Mouse (Mus musculus) Patski (cell line): ENCODE data around the gene Stpg2. TPM values are rescaled to one million over a fixed set of nuclear protein-coding genes. Genes with fewer than 3 reads are reported as not detected.
"Not testable (repeated sequence)": the region's sequence is repeated elsewhere in the genome, so short reads cannot be mapped to it uniquely, and the experiment has no call there.

Experiments used
- ATAC-seq: fragments of 100-300 bp; one replicate; pipeline ENCODE4 v1.8.0; 2021
- CTCF ChIA-PET: fragments of 350-600 bp; sonication (Branson Sonifier 250); formaldehyde crosslinking; loops from one replicate; lab custom pipeline; 2022; ENCODE audit warnings: inconsistent platforms; lab: Charles Lee
- POLR2A ChIA-PET: fragments of 350-600 bp; sonication (Branson Sonifier 250); formaldehyde crosslinking; loops from one replicate; lab custom pipeline; 2022; ENCODE audit warnings: antibody characterized with exemption, inconsistent platforms; lab: Charles Lee
- DNase-seq: peaks from one replicate; pipeline ENCODE4 v3.0.0-alpha.2; 2011; ENCODE audit warnings: low read depth, low spot score
- H3K27me3 ChIP-seq: fragments of 371-371 bp; one replicate; pipeline ENCODE4 v1.5.1; 2021
- CTCF ChIP-seq: fragments of 100-300 bp; IDR thresholded peaks from one replicate; pipeline ENCODE4 v1.5.1; 2021
- in situ Hi-C: fragments of 300-500 bp; cut with MboI; formaldehyde crosslinking; loops from 3 replicates; pipeline ENCODE4 v1.11.1; 2018; ENCODE audit warnings: low pct_unique_long_range_greater_than_20kb, mixed read lengths
- polyA plus RNA-seq: library from polyadenylated mRNA; unstranded; gene quantifications from one replicate; pipeline ENCODE4 v1.2.3, GENCODE M21; 2021

Gene Stpg2
- polyA plus RNA-seq, 1 experiment from 2014 or later: 0.22 TPM

DNA sequence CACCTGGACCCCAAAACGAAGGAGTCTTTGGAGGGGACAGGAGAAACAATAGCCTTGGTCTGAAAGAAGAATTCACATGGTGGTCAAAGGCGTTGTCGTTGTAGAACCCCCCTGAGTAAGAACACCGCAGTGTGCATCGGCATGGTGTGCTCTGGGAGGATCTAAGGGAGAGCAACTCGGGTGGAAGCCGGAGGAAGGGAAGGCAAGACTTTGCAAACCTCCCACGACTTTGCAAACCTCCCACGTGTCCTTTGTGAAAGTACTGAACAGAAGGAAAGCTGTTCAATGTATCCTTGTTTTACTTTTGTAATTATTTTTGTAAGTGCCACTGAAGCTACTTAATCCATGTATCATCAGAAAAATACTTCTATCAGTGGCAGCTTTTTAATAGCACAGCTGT, 11.5 kb downstream of the Stpg2 start:
- TF ChIP-seq CTCF: no peak
- ChIA-PET POLR2A (no interaction called here), CTCF (interaction anchor here (0.9 kb wide), 1 partner anchor 9 kb away, joined by 3 read pairs; no protein-coding TSS in a partner anchor)
- peaks cover 3% of the 10 kb centered on the region for H3K27me3 ChIP-seq
- in situ Hi-C loops: no loop called here
- ATAC-seq: no peak
- no peak for DNase-seq

DNA sequence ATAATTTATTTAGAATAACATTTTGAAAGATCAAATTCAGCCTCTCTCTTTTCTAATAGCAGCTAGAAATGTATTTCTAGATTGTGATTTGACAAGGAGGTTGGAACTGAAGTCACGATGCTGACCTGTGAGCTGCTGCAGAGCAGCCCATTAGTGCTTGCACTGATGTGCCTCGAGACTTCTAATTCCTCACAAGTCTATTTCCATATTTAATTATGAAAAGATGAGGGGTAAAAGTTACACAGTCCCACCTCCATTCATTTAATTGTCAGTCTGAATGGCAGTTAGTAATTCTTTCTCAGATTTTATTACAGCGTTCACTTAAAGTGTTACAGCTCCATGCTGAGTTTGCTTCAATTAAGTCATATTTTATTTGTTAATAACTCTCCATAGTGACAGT, 19.6 kb downstream of the Stpg2 start:
- ChIA-PET CTCF (interaction anchor here (1.7 kb wide), 1 partner anchor 16 kb away, joined by 5 read pairs; no protein-coding TSS in a partner anchor), POLR2A (no interaction called here)
- no peak for ATAC-seq
- peaks cover 10% of the 10 kb centered on the region for H3K27me3 ChIP-seq
- in situ Hi-C loops: no loop called here
- TF ChIP-seq CTCF: no peak
- no peak for DNase-seq

DNA sequence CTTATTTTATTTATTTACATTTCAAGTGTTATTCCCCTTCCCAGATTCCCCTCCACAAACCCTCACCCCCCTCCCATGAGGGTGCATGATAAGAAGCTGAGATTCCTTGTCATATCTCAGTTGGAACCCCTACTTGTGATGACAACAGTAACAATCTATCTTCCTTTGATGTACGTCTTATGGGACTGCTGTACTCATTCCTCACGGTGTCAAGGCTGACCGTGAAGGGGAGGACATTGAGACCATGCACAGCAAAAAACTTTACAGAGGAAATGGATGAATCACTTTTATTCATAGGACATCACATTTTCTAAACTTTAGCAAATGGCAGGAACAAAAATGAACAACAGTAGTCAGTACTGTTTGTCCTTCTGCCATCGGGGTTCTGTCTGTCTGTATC, 21.3 kb downstream of the Stpg2 start:
- ChIA-PET CTCF (interaction anchor here (1.4 to 1.5 kb wide), 2 partner anchors 10 to 21 kb away, joined by 3 to 4 read pairs; no protein-coding TSS in a partner anchor), POLR2A (no interaction called here)
- ATAC-seq: no peak
- in situ Hi-C loops: no loop called here
- DNase-seq: no peak
- TF ChIP-seq CTCF: no peak
- peaks cover 10% of the 10 kb centered on the region for H3K27me3 ChIP-seq

DNA sequence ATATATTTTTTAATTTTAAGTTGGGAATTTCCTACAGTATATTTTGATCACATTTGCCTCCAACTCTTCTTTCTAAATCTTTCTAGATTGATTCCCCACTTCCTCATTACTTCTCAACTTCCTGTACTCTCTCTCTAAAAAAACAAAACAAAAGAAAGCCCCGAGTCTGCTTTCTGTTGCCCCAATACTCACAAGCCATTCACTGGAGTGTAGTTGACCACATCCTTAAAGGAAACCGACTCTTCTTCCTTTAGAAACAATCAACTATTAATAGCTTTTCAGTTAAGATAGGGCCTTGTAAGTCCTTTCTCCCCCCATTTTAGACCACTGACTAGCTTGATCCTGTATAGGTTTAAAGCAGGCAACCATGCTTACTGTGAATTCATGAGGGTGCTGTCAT, 39.7 kb downstream of the Stpg2 start:
- peaks cover 15% of the 10 kb centered on the region for H3K27me3 ChIP-seq
- in situ Hi-C loops: no loop called here
- no peak for TF ChIP-seq CTCF
- CTCF ChIA-PET: no interaction called here
- DNase-seq (no peak), ATAC-seq (no peak)
- POLR2A ChIA-PET: no interaction called here

DNA sequence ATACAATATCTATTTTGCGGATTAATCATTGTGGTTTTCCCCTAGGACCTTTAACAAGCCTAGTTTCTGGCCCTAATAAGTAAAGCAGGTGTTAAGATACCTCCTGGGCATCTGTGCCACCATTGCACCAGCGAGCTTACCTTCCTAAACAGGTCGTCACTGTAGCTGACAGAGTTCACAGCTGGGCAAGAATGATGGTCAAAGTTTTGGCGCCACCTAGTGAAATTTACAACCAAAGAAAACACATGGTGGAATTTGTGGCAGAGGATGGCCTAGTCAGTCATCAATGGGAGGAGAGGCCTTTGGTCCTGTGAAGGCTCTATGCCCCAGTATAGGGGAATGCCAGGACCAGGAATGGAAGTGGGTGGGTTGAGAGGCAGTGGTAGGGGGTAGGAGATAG, 41.0 kb downstream of the Stpg2 start:
- in situ Hi-C loops: no loop called here
- DNase-seq (no peak), ATAC-seq (no peak)
- peaks cover 15% of the 10 kb centered on the region for H3K27me3 ChIP-seq
- CTCF ChIA-PET: interaction anchor here (1.2 to 1.6 kb wide), 3 partner anchors 9 to 764 kb away, joined by 3 to 5 read pairs (median 3); no protein-coding TSS in a partner anchor
- POLR2A ChIA-PET: no interaction called here
- TF ChIP-seq CTCF: peak; percentile 61

DNA sequence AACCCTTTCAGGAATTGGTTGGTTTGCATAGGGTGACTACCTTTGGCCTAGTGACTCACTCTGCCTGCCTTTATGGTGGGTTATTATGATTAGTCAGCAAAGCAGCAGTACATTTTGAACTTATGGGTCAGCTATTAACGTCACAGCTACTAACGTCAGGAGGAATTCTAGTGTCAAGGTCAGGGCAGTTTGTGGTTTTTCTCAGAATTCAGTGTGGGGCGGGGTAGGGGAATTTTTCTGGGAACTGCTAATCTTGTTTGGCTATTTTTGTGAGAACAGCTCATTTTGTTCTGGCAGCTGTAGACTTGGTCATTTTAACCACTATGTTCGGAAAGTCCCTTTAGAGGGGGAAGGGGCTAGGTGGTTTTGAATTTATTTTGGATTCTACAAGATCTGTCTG, 56.9 kb downstream of the Stpg2 start:
- CTCF ChIA-PET, in situ Hi-C loops, POLR2A ChIA-PET, H3K27me3 ChIP-seq: not testable (repeated sequence)
- DNase-seq (peak; percentile 71), ATAC-seq (peak; percentile 71)

DNA sequence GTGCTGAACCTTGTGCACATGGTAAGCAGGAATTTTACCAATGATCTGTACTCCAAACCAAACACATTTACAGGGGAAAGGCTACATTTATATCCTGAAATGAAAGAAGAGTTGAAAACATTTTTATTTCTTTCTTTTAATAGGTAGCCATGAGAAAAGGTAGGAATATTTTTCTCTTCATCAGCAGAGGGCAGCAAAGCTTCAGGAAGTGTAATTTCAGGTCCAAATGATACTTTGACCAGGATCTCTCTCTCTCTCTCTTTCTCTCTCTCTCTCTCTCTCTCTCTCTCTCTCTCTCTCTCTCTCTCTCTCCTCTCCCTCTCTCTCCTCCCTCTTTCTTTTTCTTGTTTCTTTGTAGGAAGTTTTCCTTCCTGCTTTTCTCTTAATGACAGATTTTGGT, 92.4 kb downstream of the Stpg2 start:
- DNase-seq (peak; percentile 1), ATAC-seq (no peak)
- TF ChIP-seq CTCF: peak; percentile 62
- H3K27me3 ChIP-seq: peaks cover 15% of the 10 kb centered on the region
- POLR2A ChIA-PET: no interaction called here
- CTCF ChIA-PET: interaction anchor here (1.4 to 2.0 kb wide), 3 partner anchors 9 to 11 kb away, joined by 4 to 7 read pairs (median 4); no protein-coding TSS in a partner anchor
- in situ Hi-C loops: no loop called here

DNA sequence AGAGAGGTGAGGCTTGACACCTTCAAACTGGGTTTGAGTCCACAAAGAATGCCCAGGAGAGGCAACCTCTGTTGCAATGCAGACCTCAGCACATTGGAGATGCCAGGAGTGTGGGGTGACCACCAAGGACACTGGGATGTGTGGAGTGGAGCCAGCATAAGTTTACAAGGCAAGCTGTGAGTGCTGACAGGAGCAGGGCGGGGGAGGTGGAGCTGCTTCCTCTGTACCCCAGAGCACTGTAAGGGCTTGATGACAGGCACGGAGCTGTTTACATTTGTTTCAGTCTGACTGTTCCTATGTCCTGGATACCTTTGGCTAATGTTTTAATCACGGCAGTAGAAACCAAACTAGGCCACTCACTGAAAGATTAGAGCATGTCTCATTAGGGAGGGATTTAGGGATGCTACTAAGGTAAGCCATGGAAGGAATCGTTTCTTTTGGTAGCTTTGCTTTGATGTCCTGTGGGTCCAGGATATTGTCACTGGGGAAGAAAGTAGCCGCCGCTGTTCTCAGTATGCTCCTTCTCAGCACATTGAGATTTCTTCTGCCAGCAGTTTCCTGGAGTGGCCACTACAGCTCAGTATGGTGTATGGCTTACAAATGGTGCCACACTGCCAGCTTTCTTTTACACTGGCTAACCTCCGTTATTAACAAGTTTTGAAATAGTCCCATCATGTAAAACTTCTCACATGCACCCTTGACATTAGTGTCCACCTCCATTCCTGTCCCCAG, 102.8 kb downstream of the Stpg2 start:
- DNase-seq: no peak
- TF ChIP-seq CTCF: no peak
- peak; percentile 26 for ATAC-seq
- ChIA-PET POLR2A (no interaction called here), CTCF (no interaction called here)
- in situ Hi-C loops: no loop called here
- no peaks in the 10 kb centered on the region for H3K27me3 ChIP-seq

DNA sequence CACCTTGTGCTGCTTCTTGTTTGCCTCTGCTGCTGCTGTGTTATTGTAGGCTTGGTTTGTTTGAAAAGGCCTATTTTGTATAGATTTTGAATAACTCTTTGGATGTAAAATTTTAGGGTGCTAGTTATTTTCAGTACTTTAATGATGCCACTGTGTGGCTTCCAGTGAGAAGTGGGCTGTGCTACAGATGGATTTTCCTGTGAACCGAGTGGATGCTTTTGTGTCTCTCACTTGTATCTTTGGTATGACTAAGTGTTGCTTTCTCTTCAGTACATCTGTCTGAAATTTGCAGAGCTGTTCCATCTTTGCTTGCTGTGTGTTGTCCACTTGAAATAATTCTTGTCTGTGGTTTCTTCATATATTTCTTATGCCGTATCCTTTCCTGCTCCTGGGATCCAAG, 106.2 kb downstream of the Stpg2 start:
- no peak for ATAC-seq
- ChIA-PET POLR2A (no interaction called here), CTCF (no interaction called here)
- no peak for TF ChIP-seq CTCF
- in situ Hi-C loops: no loop called here
- no peak for DNase-seq
- peaks cover 9% of the 10 kb centered on the region for H3K27me3 ChIP-seq

DNA sequence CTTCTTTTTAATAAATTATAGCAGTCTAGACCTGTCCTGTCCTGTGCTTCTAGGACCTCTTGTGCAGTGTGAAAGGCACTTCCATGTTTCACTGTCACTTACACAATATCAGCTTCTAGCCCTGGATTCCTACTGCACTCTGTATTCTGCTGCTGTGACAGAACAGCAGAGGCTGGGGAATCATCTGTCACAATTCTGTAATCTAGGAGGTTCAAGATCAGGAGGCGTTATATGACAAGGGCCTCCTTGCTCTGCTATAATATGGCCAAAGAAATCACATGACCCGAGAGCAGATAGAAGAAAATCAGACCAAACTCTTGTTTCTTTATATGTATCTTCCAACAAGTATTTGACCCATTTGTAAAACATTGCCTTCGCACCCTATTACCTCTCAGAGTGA, 175.0 kb downstream of the Stpg2 start:
- no peaks in the 10 kb centered on the region for H3K27me3 ChIP-seq
- ATAC-seq (no peak), DNase-seq (no peak)
- ChIA-PET CTCF (no interaction called here), POLR2A (no interaction called here)
- no peak for TF ChIP-seq CTCF
- in situ Hi-C loops: no loop called here

DNA sequence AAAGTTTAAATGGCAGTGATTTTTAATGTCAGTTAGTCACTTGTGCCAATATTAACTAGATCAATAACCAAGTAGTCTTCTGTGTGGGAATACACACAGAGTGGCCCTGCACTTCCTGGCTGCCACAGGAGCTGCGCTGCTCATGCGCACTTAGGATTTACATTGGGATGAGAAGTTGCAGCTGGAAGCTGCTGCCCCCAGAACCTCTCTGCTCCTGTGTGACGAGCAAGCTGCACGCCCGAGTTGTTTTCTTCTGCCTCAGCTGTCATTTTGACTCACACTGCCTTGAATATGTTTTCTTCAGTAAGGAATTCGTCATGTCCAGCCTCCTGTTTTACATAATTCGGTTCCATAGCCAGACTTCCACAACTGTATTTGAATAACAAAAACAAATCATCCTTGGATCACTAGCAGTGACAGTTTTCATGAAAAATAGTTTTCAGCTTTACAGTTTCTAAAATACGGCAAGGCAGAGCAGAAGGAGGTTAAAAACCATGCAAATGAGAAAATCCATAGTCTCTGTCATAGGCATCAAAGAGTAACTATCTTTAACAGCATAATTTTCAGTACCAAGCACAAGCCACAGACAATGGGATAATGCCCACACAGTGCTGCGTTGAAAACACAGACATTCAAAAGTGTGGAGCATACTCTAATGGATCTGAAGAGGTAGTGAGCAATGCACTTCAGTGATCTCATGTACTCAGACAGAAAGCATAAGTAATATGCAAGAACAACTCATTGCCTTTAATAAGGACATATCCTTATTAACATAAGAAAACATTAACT, 191.8 kb downstream of the Stpg2 start:
- in situ Hi-C loops: no loop called here
- TF ChIP-seq CTCF: no peak
- DNase-seq: no peak

More for the DNA sequence above, 191.8 kb downstream of the Stpg2 start:
- H3K27me3 ChIP-seq: no peaks in the 10 kb centered on the region
- ATAC-seq: no peak
- POLR2A ChIA-PET: no interaction called here
- CTCF ChIA-PET: interaction anchor here (1.5 kb wide), 1 partner anchor 14 kb away, joined by 4 read pairs; no protein-coding TSS in a partner anchor
